Mouse (Mus musculus) urinary bladder, postnatal 4 days (tissue): Measurements from ENCODE around the gene Polr3a.

Experiments
- DNase-seq, 2 experiments: peaks; one replicate each; pipeline ENCODE4 v3.0.0; 2021 to 2022; ENCODE audit warnings: low spot score in 2 of 2

Polr3a gene

DNA sequence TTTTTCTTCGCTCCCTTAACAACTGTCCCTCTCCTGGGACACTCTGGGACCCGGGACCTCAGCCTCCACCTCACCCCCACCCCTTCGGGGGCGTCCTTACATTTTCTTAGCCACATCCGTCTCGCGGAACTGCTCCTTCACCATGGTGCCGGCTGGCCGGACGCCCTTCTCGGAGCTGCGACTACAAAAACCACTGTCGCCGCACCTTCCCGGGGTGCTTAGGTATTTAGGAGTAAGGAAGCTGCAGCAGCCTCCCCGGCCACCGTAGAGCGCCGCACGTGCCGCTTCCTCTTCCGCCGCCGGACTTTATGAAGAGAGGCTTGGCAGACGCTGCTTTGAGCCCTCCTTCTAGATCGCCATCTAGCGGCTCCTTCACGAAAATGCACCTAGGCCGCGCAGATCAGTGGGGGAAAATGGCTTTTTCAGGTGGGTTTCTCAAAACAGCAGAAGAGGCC lies at the start of gene Polr3a, which contains the start of gene Rps24:
Gene Polr3a (minus strand): TSS at position 286 of the 455 bp plus-strand sequence.
Gene Rps24 (plus strand): TSS at position 353 of the 455 bp plus-strand sequence.
- DNase-seq, result peak; percentile 84 to 89

DNA sequence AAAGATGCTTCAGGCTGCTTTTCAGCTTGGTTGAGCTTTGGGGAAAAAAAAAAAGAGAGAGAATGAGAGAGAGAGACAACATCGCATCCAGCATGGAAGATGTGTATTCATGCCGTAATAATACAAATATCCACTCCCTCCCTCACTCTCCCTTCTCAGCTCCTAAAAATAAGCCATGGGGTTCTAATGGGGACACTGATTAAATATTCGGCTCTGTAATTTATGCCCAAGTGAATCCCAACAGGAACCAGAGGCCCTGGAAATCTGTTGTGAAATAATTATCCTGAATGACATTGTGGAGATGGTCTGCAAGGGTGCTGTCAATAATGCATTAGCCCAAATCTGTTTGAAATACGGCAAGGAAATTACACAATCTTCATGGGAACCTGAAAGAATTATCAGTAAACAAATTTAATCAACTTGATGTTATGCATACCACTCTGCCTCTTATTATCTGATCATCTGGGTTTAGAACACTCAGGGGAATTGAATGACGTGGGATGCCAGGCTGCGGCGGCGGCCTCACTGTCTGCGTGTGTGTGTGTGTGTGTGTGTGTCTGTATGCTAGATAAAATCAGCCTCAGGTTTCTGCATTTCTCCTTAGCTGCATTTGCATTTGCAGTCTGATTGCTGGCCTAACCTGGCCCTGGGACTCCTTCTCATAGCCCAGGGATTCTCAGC lies 48.1 kb upstream of the Polr3a start:
- DNase-seq, result no peak

DNA sequence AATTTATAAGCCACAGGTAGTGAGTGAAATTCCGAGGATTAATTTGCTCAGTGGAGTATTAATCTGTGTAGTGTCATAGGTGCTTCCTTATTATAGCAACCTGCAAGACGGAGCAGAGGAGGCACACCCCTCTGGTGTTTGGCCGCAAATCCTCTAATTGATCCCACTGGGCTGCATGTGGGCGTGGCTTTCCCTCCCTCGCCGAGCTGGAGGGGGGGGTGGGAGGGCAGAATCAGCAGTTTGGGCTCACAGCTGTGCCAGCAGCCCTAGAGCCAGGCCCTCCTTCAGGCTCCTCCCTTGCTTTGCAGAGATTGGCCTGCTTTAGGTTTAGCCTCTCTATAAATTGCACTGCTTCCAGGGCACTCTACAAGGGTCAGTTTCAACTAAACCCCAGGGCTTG lies 43.4 kb upstream of the Polr3a start:
- no peak for DNase-seq

DNA sequence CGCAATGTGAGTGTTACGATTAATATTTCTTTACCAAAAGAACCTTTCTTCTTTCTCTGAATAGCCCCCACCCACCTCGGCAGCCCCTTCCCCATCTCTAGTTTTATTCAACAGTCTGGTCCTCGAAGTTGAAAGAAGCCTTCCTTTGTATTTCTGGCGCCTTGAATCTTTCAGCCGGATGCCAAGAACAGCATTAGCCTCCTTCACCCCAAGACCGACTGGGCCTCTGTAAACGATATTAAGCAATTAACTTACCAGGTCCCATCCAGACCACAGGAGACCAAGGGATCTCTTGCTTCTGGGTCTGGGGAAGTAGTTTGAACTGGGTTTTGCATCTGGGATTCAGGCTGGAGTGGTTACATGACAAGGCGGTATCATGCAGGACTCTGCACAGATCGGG lies 39.6 kb upstream of the Polr3a start:
- no peak for DNase-seq

DNA sequence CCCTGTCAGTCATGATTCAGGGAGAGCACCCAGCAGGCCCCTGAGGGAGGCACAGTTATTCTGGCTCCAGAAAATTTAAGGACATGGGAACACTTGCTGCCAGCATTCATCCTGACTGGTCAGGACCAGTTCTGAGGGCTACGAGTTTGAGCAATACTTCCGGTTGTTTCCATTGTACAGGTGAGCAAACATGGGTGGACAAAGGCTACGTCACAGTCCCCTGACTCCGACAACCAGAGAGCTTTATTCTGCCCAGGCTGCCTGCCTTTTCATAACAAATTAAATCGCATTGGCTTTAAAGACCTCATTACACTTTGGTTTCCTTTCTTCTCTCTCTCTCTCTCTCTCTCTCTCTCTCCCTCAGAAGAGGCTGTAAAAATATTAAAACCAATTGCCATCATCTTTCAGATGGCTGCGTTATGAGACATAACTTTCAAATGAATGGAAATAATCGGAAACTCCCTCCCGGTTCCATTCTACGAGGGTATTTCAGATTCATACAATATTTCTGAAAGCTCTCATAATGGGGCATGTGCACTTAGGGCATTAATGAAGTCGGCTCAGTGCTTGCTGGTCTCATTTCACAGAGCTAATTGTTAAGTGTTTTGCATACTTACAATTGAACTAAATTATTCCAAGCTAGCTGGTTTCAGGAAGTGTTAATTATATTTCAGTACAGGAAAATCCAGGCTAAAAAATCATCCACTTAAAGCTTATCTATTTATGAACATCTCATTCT lies 39.0 kb upstream of the Polr3a start:
- no peak for DNase-seq

DNA sequence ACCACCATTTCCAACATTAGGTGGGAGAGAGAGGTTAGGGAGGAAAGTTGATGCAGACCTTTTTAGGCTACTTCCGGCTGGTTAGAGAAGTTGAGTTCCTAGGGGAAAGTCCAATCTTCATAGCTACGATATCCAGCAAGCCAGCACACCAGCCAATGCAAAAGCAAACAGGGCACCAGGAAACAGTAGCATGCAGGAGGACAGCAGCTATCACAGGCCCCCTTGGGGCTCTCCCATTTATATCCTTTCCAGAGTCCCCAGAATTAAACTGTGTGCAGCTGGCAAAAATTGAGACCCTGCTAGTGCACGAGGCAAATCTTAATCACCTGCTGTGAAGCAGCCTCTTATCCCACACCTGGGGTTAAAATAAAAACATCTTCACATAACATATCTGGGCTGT lies 38.3 kb upstream of the Polr3a start:
- DNase-seq, result no peak

DNA sequence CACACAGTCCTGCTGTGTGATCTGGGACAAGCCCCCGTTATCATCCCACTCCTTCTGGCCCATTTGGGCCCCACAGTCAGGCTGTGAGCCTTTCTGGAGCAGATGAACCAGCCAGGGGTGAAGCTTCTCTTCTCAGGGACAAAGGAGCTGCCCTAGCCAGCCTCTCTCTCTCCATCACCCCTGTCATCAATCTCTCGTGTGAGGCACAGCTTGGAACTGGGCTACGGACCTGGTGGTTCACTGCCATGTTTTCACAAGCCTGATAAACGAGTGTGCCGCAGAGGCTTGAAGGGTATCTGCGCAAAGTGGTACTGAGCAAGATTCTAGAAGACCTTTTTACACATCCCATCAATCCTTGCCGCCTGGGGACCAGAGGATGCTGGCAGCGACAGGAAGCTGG lies 34.7 kb upstream of the Polr3a start:
- DNase-seq, result no peak

DNA sequence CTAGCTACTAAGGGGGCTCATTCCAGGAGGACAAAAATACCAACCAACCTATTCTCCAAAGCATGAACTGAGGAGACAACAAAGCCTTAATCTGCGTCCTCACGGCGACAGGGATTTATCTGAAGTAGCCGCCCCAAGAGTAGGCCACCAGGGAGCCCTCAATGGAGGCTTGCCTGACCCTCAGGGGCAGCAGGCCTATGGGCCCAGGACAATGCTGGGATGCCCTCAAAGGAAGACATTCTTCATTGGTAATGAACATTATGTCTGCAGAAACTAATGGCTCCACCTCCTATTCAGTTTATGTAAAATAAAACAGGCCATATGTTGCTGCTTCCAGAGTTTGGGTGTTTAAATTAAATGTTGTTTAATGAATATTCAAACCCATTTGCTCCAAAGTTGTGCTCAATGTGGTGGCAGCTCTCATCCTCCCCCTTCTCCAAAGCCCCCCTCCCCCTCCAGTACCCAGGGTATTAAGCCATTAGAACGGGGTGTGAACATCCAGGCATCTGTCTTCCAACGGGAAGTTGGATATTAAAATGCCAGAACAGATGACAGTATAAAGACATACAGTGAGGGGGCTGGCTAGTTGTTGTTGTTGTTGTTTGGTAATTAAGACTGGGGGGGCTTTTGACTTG lies 25.8 kb upstream of the Polr3a start:
- DNase-seq, result no peak

DNA sequence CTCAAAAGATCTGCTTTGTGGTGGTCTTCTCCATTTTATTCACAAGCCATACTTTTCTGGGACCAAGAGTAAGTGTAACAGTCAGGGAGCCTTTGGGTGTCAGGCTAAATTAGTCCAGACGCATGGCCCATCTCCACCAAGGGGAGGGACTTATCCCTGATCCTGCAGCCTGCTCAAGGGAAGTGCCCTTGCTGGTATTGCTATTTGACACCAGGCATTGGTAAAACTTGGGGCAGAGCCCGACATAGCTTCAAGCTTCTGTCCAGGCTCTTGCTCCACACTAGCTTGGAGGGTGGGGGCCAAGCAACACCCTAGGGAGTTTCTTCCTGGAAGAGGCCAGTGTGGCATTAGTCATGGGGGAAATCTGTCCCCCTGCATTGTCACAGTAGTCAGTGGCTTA lies 23.8 kb upstream of the Polr3a start:
- no peak for DNase-seq

DNA sequence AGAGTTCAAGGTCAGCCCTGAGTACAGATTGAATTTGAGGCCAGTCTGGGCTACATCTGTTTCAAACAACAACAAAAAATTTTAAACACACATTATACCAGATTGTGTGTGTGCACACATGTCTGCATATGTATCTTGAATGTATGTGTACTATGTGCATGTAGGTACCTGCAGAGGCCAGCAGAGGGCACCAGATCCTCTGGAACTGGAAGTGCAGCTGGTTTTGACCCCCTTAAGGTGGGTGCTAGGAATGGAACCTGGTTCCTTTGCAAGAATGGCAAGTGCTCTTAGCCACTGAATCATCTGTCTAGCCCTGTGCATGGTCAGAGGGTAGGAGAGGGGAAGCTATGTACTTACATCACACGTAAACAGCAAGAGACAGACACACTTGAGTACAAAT lies 23.4 kb upstream of the Polr3a start:
- no peak for DNase-seq

DNA sequence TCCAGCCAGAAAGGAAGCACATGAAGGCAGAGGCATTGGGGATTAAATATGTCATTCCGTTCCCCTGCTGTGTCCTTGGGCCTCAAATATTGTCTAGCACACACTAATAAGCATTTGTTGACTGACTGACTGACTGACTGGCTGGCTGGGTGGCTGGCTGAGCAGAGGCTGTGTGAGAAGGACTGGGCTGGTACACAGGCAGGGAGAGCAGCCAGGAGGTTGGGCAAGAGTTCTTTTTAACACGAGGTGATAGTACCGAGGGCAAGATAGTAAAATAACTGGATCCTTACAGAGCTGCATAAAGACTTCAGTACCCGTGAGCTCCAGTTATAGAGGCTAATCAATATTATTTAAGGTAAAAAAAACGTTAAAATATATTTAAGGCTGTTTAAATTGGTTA lies 22.7 kb upstream of the Polr3a start:
- no peak for DNase-seq

DNA sequence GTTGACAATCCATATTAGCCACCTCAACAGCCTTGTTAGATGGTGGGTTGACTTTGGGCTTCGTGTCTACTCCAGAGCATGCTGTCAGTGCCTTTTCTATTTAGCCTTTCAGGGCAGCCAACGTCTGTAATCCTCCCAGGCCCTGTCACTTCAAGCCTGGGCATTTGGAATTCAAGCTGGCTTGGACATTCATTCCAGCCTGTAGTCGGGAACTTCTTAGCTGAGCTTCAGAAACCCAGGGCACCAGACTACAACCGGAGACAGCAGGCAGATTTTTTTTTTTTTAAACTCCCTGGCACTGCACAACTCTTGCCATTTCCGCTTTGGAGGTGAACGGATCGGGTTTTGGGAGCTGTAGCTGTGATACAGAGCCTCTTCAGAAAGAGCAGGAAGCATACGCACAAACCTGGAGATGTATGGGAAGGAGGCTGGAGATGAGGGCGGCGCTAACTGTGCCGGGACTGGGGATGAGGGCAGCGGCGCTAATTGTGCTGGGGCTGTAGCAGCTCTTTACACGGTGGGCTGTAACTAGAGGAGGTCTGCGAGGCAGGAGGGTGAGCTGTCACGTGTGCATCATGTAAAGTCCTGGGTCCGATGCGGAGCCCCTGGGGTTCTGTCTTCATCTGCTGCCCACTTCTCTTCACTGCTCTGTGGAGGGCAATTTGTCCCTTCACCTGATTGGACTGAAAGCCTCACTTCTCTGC lies 21.4 kb upstream of the Polr3a start:
- no peak for DNase-seq

DNA sequence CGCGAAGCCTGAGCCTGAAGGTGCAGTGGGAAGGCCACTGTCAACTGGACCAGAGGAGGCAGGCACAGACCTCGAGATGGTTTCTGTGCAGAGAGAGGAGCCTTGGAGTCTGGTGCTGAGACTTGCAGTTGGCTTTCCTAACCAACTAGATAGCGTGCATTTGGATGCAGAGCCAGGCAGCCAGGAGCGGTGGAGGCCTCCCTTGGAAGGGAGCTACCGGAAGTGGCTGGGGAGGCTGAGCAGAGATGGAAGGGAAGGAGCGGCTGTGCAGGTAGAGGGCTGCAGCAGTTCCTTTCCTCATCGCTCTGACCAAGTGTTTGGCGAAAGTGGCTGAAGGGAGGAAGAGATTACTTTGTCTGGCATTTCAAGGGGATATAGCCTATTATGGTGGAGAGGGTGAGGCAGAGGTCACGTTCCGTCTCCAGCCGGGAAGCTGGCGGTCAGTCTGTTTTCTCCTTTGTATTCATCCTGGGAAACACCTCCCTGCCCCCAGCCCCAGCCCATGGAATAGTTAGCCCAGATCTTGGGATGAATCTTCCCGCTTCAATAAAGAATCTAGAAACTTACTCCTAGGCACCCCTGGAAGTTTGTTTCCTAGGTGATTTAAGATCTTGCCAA lies 20.7 kb upstream of the Polr3a start:
- no peak for DNase-seq

DNA sequence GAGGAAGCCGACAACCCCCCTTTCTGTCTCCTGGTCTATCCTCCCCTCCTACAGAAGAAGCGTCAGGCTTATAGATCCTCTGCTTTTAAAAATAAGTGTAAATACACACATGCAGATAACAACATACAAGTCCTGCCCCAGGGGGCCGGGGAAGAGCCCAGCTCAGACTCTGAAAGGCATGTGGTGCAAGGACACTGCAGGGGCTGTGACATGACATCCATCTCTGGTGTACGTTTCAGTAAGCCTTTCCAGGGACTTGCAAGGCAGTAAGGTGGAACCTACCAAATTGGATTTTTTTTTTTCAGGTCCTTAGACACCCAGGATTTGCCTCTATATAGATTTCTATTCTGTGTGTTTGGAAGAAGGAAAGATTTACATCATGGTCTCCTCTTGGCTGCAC lies 14.4 kb upstream of the Polr3a start:
- DNase-seq, result no peak

DNA sequence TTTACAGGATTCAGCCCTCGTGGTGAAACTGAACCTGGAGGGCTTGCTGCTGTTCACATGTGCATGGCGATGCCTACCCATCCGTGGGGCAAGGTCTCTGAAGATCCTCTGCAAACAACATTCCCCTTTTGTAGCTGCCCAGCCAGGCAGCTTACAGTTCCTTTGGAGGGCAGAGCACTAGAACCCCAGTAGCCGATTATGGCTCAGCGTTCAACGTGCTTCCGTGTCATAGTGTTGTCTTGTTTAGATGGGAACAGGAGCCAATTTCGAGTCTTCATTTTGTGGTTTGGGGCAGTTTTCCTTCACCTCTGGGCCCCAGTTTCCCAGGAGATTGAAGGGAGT lies 14.0 kb upstream of the Polr3a start:
- DNase-seq, result no peak

DNA sequence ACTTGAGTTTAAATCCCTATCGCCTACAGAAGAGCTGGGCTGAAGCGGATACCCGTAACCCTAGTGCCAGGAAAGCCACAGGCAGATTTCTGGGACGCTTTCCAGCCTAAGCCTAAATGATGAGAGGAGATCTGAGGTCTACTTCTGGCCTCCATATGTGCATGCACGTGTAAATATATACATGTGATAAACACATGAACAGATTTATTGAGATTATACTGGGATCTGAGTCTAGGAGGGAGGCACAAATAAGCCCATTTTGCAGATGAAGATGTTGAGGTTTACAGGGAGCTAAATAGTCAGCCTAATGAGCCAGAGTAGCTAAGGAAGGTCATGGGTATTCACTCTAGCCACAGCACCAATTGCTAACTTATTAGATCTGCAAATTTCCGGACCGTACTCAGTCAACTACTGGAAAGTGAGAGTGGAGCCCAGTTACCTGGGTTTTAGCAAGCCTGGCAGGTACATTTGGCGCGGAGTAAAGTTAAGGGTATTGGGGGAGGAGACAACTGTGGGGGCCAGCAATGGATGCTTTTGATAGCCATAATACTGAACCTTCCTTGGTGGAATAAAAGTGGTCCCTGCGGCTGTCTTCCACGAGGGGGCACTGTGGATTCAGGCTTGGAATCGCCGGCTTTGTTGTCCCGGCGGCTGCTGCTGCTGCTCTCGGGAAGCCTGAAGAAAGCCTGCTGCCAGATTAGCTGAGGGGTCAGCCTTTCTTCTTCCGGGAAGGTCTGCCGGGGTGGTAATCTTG lies 13.4 kb upstream of the Polr3a start:
- DNase-seq, result peak; percentile 75 to 86

DNA sequence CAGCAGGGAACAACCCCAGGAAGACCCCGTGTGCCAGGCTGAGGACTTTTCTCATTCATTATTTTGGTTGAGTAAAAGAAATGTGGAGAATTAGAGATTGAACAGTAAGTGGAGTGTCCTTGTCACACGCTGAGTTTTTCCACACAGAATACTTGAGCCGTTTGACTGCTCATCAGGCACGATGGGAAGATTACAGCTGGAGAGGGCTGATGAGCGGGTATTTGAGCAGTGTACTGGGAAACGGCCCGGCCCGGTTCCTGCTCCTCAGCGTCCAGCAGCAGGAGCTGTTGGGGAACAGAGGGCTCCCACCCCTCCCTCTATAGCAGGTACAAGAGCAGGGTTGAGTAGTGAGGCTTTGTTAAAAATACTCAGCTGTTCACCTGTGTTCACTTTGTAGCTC lies 12.6 kb upstream of the Polr3a start:
- no peak for DNase-seq

DNA sequence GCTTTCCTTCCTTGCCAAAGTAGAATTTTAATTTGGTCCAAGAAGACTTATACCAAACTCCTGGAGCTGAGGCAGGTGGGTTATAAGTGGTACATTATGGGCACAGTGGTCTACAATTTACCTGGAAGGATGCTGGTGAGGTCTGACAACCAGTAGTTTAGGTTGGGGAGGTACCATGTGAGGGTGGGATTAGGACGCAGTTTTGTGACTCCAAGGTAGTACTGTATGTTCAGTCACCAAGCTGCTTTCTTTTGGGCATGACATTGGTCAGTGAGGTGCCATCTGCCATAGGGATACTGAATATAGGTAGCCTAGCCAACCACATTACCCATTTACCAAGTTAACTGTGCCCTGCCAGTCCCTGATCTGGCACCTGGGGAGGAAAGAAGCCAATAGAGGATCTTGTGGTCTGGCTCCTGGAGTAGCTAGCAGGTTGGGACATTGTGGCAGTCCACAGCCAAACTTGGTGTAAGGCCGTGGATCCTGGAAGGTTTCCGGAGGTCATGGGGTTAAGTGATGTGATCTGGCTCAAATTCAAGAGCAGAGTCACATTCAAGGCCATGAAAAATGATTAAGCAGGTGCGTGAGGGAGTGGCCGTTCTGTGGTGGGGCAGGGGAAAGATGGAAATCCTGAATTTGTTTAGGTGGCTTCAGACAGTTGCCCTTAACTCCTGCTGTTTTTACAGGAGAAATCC lies 11.8 kb upstream of the Polr3a start:
- DNase-seq, result no peak

DNA sequence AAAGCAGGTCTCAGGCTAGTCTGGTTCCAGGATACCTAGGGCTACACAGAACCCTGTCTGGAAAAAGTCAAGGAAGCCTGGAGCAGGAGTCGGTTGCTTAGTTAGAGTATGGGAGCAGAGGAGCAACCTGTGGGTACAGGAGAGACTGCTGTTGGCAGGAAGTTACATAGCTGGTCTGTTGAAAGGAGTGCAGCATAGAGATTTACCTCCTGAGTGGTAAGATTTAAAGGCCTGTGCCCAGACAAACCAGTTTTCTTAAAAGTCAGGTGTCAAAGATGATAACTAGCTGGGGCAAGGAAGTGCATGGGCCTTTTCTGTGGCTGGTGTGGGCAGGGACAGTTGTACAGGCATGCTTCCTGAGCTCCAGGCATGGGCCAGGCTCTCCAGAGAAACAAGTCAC lies 10.6 kb upstream of the Polr3a start:
- DNase-seq, result no peak

DNA sequence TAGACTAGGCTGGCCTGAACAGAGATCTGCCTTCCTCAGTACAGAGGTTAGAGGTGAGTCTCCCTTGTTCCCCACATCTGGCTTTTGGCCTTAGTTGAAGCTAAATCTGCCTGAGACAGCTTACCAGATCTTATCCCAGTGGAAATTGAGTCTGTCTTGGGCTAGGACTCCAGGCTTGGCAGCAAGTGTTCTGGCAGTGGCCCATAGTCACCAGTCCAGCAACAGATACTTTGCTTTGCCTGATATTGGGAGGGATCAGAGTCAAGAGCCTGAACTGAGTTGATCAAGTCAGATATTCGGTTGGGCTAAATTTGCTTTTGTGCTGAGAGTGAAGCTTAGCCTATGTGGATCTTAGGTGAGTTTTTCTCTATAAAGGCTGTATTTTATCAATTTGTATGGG lies 9.6 kb upstream of the Polr3a start:
- DNase-seq, result no peak

DNA sequence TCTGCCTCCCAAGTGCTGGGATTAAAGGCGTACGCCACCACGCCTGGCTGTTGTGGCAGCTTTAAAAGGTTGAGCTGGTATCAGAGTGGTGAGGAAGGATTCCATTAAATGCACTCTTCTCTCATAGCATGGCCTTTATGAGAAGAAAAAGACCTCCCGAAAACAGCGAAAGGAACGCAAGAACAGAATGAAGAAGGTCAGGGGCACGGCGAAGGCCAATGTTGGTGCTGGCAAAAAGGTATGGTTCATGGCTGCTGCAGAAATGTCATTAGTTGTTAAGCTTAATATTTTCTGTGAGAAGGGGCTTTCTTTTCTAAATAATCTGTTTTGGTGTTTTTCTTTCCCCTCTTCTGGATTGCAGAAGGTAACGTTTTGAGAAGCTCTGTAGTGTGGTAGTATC lies 6.4 kb upstream of the Polr3a start:
- no peak for DNase-seq
